Mouse (Mus musculus): Measurements from ENCODE around the gene Cubn.
A peak's percentile ranks its signal among the peaks of the same experiment; 100 is the strongest.

Gene Cubn

DNA sequence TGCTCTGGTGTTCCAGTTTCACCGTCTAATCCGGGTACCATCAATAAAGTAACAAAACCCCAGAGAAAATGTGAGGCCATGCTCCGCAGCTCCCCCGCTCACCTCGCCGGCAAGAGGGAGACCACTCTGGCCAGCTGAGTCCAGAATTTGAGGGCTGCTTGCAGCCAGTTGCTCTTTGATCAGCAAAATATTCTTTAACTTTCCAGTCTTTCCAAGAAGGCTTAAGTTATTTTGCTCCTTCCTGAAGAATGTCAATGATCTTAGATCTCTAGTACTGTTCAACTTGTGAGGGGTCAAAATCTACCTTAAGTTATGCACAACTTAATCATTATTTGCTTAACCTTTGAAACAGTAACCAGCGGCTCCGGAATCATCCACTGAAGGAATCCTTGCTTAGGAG is at the start of gene Cubn:
TSS of gene Cubn (minus strand) at position 80 of the 400 bp plus-strand sequence.
- DNase-seq, result no peak

DNA sequence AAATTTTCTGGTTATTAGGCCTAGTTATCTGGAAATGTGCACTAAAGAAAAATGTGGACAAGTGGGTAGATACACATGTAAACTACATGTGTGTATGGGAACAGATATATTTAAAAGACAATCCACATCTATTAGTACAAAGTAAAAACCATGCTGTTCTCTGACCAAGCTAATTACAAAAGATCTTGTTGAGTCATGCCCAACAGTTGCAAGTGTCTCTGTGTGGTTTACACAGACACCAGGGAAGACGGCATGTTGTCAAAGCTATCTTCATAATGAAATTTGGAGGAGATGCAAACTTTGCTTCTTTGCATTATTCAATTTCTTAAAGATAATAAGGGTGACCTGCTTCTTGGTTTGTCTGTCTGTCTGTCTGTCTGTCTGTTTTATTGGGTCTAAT is 48.2 kb upstream of the Cubn start:
- no peak for DNase-seq

DNA sequence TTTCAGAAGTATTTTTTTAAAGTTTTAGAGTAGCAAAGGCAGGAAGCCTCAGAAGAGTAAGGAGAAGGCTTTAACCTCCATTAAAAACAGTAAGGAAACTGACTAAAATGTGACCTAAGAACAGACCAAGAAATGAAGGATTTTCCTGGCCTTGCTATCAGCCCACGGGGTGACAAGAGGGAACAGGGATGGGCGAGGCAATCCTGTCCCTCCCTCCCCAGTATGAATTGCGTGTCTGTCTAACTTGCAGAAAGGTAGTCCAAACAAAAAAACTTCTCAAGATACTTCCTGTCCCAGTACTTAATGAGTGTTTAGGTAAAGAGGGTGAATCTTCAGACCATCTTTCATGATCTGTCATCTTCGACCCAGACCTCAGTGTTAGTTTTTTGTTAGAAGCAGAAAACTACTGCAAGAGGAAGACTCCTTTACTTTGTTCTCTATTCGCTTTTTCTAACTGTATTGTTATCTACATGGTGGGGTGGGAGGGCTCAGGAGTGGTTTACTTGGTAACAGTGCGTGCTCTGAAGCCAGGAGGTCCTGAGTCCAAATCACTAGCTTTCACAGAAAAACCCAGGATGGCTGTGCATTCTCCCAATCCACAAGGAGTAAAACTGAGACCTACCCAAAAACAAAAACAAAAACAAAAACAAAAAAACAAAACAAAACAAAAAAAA is 47.2 kb upstream of the Cubn start:
- DNase-seq, result no peak

DNA sequence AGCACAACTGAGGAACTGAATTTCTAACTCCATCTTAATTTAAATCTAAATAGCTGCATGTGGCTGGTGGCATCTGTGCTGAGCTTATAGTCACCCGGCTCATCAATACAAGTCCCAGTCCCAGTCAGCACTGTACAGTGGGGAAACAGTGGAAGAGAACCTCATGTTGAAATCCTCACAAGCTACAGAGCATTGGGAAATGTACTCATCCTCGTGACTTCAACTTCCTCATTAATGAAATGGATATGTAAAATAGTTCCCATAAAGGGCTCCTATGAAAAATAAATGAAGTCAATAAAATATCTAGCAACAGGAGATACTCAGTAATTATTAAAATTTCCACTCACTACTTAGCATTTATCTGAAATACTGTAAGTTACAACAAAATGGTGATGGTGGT is 46.6 kb upstream of the Cubn start:
- DNase-seq, result no peak

DNA sequence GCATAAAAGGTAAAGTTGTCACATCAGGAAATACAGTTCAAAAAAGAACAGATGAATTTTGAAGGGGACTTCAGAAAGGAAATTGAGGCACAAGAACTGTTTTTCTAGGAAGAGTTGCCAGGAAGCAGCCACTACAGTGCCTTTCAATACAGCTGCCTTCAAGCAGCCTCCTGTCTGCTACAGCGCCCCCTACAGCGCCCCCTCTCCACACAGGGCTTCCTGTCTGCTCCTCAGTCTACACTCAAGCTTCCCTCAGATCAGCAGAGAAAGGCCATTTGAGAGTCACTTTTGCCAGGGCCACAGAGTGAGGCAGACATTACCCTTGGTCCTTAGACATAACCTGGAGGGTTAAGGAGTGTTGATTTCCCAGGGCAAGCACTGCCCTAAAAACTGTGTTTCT is 46.1 kb upstream of the Cubn start:
- peak in 1 of 2 experiments; percentile 9 for DNase-seq

DNA sequence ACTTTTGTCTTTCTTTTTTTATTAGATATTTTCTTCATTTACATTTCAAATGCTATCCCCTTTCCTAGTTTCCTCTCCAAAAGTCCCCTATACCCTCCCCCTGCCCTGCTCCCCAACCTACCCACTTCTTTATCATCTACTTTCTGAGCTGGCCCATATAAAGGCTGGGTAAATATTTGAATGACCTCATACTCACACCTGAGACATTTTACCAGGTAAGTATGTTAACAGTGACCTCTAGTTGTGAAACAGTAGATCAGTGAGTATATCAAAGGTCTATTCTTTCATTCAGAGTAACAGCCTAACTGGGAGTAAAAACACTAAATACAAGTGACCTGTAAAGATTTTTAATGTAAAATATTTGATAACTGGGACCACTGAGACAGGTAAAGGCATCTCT is 45.1 kb upstream of the Cubn start:
- no peak for DNase-seq

DNA sequence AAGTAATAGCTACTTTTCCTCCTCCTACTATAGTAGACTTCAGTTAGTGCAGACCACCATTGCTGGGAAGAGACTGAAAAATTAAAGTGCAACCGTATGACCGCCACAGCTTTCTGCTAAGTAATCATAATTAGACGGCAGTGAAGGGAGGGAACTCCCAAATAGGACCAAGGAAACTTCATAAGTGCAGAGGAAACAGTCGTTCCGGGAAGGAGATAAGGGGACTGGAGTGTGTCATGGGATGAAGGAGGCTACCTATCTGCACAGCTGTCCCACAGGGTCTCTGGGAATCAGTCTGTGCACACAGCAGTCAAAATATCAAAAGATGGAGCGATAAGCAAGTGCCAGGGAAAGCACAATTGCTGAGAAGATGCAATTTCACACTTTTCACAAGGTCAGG is 39.0 kb upstream of the Cubn start:
- DNase-seq, result no peak

DNA sequence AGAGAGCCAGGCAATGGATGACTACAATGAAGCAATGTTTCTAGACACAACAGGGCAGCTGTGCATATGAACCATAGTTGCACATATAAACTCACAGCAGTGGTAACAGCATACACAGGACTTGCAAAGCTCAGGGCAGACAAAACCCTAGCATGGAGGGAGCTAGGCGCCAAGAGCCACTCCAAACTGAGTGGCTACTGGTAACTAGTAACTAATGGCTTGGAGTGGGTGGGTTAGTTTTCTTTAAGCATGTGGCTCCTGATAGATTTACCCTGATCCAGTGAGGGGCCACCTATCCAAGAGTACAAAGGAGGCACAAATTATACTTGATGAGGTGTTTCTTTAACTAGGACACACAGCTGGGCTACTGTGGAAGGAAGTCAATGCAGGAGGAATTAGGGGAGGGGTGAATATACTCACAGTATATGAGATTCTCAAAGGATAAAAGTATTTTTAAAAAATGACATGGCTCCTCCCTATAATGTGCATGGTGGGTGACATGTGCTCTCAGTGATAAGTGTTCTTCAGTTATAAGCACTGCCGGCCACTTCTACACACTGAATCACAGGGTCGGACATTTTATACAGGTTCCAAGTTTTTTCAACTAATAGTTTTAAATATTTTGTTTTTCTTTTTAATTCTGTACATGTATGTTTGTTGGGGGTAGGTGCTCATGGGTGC is 37.8 kb upstream of the Cubn start:
- no peak for DNase-seq

DNA sequence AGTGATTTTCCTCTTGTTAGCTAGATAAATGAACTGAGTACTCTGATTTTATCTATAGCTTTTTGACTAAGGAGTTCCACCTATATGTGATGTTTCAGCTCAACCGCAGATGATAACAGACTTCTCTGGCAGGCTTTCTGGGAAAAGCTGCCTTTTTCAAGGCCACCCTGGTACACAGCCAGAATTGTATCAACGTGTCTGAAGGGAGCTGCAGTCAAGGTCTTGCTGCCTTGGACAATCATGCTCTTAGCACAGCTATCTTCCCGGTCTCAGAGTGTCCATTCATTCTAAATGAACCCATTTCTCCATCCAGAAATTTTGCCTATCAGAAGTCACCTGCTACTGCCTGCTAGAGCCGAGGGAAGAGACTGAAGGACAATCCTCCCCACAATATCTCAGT is 35.9 kb upstream of the Cubn start:
- DNase-seq, result peak; percentile 15 to 17

DNA sequence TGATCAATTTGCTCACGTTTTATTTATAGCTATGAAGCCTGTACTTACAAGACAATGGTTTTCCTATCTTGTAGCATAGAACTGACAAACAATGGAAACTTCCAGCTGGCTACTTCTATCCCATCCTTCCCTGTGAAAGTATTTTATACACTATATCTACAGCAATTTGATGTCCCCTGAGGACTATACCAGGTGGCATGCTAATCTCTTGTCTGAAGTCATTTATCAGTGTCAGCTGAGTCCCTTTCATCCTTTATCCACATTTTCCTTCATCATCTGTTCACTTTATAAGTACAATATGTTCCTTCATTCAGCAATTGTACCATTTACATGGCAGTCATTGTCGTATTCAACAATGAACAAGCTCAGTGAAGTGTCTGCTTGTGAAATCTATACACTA is 35.5 kb upstream of the Cubn start:
- DNase-seq, result no peak

DNA sequence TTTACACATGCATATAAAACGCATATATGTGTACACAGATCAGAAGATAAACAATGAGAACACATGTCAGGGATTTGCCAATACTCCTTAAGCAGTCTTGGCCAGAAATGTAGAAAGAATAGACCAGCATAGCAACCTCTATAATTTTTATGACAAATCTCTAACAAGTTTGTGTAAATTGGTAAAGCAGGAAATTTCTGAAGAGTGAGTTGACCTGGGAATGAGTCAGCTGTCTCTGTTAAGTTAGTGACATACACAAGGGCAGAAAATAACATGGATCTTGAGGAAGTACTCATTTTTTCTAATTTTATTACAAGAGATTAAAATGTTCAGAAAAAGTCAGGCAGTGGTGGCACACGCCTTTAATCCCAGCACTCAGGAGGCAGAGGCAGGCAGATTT is 34.6 kb upstream of the Cubn start:
- no peak for DNase-seq

DNA sequence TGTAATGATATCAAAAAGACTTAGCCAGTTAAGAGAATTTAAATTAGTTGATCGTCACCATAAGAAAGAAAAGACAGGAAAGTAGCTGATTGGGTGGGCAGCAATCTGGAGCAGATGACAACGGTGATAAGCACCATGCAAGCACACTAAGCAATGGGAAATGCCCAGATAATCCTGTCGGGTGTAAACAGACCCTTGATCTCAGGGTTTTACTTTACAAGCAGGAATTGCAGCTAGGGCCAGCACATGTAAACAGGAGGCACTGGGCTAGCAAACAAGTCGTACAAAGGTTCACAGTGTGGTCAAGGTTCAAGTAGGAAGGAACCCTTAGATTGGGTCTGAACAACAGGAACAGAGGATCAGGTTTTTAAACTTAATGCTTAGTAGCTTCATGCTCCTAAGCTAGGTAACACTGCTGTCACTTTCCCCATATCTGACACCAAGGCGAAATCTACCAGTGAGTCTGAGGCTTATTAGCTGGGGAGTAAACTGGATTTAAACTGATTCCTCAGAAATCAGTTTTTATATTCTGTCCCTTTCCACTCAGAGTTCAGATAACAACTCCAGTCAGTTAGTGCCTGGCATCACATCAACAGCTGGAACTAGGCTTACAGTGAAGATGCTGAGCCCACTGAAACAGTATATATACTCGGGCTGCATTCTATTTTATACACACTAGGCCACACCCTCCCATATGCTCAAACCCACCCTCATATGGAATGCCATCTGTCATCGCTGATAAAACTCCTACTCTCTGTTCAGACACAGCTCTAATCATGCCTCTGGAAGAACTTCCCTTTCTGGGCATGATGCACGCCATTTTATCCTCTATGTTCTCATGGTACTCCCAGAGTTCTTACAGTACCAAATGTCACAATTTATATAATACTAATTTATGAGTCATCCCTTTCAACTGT is 32.2 kb upstream of the Cubn start:
- no peak for DNase-seq

DNA sequence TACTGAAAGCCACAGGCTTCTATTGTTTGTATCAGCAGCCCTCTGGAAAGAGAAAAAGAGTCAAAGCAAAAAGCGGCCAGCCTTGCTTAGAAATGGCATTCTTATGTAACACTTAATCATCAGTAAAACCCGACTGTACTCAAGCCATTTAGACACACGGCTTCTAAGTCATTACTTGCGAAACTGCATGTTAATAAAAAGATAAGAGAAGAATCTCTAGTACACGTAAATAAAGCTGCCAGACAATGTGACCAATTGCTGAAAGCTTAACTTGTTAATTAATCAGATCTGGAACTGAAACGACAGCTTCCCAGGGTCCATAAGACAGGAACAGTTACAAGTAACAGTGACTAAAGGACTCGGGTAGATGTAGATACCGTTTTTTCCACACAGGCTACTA is 30.5 kb upstream of the Cubn start:
- DNase-seq, result no peak

DNA sequence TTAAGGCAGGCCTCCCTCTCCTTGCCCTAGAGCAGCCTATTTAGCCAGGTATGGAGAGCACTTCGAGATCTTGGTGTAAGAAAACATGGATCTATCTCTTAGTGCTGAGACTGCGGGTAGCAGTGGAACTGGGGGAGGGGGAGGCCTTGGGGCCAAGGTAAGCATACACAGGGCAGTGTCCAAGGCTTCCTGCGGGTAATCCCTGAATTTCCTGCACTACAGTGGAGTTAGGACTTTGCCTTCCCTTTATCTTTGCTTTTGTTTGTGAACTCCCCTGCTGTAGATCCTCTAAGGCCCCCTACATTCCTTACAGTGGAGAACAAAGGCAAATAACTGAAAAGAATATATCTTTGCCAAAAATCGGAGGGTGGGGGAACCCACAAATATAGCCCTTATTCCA is 23.3 kb upstream of the Cubn start:
- DNase-seq, result no peak

DNA sequence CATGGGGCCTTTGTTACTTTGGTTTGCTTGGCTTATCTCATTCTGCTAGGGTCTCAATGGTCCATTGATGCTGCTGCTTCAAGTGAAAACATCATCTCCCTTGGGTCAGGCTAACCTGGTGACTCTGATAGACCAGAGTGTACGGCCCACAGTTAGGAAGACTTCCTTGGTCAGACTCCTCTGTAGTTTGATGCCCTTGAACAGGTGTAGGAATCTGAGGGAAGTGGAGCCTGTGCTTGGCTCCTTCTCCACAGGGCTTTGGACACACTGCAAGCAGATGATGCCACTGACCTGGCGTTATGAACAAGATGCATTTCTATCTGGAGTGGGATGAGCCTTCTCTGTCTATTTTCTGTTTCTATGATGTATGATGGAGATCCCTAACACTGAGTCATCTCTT is 11.1 kb upstream of the Cubn start:
- no peak for DNase-seq

DNA sequence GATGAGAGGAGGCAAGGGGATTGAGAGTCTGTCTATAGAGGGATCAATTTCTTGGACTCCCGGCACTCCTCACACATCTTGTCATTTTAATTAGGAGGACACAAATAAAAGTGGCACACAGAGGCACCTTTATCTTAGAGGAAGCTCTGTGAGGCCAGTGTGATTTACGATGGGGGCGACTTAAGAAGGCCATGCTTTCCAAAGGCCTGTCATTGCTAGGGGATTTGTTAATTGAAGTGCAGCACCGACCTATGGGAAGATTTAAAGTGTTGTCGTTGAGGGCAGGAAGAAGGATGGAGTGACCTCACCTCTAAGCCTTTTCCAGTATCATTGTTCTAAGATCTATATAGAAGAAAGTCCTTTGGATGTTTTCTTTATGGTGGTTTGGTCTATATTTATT is 9.9 kb upstream of the Cubn start:
- no peak for DNase-seq

DNA sequence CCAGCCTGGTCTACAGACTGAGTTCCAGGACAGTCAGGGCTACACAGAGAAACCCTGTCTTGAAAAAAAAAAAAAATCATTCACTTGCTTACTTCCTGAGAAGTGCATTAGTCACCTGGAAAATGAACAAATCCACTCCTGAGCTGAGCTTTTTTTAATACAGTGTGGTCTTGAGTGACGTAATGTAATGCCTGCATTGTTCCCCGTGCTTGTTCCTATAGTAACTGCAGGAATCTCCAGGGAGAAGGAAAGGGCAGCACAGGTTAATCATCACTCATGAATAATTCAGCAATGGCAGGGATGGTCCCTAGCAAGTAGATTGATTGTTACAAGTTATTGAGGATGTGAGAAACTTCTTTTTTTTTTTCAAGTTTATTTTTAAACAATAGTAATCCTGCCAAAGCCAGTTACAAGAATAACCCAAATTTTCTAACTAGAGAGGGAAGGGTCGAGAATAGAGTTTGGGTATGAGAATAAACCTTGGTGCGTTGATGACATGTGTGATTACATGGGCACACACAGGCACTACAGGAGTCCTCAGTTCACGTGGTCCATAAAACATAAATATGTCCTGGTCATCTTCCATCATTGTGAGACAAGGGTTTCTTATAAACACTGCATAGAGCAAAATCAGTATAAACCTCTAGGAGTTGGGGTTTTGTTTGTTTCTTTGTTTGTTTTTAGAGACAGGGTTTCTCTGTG is 8.8 kb upstream of the Cubn start:
- no peak for DNase-seq

DNA sequence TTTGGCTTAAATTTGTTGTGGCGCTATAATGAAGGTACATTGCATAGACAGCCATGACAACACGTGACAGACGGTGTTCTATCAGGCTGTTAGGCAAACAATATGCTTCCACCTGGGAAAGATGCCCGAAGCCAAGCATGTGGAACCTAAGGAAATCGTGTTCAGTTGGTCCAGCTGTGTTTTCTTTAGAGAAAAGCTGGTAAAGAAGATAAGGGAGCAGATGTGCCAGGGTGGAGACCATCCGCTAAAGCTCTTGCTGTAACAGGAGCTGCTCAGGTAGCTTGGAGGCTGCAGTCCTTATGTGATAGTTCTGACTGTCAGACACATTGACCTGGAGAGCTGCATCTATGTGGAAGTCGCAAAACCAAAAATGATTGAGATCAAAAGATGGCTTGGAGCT is 7.6 kb upstream of the Cubn start:
- DNase-seq, result no peak

DNA sequence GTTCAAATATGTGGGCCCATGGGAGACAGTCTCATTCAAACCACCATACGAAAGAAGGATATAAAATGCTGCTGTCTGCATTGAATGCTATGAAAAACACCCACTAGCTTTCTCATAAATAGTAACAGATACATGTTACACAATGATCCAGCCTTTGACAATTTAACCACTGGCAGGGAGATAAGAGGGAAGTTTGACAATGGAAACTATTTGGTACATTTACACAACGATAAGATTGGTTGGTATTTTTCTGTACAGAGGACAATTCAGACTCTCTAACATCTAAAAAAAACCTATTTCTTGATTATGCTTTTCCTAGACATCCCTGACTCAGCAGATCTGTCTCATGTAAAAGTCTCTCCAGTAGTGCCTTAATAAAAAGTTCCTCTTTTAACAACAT is 4.5 kb upstream of the Cubn start:
- no peak for DNase-seq

DNA sequence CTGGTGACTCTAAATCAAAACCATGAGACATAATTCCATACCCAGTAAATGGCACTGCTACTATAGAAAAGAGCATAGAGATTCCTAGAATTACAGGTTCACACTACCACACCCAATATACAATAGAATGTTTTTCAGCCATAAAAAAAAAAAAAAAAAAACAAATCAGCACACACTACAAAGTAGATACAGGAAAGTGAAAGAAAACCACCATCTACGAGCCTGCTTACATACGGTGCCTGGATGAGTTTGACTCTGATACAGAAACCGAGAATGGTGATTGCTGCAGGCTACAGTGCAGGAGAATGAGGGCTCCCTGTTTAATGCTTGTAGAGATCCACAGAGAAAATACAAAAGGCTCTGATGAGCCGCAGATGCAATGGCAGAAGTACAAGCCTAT is 1.3 kb upstream of the Cubn start:
- no peak for DNase-seq

DNA sequence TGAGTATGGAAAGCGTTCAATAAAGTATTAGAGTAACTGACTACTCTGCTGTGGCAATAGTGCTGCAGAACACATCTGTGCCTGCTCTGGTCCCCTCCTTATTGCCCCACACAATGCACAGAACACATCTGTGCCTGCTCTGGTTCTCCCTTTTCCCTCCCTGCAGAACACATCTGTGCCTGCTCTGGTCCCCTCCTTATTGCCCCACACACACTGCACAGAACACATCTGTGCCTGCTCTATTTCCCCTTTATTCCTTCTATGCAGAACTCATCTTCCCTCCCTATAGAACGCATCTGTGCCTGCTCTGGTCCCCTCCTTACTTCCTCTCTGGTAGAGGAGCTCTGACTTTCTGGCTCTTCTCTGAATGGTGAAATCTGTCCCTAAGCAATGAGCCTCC is 1.1 kb downstream of the Cubn start:
- DNase-seq, result no peak

DNA sequence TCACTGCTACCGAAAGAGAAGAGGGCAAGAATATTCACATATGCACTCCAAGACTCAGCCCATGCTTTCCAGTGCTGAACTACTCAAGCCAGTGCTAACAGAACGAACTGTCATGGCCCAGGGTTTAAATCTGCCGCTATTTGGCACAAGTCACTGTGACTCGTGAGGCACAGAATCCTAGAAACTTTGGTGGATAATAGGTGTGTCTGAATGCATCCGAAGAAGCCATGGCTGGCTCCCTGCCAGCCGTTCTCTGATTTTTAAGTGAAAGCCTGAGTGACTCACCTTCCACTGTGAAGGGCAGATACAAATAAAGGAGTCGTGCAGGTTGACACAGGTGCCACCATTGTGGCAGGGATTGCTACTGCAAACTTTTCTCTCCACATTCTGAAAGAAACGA is 5.1 kb downstream of the Cubn start:
- no peak for DNase-seq

DNA sequence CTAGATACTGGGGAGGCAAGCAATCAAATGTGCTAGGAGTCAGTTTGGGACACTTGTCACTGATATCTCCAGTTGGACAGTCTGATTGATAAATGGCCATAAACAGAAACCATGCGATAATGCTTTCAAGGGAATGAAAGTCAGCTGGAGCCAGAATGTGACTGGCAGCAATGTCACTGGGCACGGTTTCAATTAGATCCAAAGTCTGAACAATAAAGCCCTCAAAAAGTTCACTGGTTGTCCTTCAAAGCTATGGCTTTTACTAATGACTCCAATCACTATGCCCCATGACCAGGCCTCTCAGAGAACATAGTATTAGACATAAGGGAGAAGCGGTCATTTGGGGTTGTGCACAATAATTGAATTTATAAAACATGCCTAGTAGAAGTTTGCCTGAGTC is 7.0 kb downstream of the Cubn start:
- DNase-seq, result no peak
